Mouse (Mus musculus) skeletal muscle tissue, adult 2 months (tissue): ENCODE results near the gene Fbxl5.

ENCODE experiments used
- DNase-seq: peaks from one replicate; pipeline ENCODE4 v3.0.0-alpha.2; 2012; ENCODE audit warnings: low read depth, low spot score

The Fbxl5 gene

DNA sequence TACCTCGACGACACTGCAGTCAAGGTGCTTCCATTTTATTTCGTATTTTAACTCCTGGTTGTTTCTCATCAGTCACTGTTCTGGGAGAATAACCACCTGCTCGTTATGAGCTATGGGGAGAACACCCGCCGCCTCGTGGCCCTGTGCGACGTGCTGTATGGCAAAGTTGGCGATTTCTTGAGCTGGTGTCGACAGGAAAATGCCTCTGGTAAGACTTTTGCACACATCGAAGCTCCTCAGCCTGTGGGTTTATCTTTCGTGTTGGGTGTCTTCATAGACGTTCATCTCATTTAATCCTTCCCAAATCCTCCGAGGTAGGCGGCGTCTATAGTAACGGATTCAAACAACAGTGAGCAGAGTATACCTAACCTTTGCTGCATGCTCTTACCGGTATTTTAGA, at the start of gene Fbxl5:
TSS of gene Fbxl5 (minus strand) at position 101 of the 400 bp plus-strand sequence.
- DNase-seq: no peak

DNA sequence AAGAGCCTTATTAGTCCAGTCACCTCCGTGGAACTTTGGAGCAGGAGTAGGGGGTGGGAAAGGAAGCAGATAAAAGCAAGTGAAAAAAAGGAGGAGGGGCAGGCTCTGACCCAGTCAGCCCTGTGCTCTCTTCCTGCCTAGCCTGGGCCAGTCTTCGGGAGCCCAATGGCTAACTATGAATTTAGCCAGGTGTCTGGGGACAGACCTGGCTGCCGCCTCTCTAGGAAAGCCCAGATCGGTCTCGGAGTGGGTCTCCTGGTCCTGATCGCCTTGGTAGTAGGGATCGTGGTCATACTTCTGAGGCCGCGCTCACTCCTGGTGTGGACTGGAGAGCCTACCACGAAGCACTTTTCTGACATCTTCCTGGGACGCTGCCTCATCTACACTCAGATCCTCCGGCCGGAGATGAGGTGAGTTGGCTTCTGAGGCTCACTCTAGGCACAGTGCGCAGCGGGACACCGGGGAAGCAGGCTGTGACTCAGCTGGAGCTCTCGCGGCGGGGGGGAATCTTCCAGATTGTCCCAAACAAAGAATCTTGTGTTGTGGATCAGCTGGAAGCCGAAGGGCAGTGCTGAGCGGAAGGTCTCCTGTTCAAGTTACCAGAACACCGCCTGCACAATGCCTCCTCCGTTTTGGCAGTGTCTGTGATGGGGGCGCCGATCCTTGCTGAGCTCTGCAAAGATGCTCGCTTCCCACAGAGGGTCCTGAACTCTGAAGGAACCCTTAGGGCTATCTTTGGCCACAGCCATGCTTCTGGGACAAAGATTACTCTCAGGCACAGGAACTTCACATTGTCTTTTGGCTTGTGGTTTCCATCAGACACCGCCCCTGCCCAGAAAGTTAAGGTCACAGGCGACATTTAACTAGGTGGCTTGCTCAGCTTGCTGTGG, 47.5 kb upstream of the Fbxl5 start:
- DNase-seq: no peak

DNA sequence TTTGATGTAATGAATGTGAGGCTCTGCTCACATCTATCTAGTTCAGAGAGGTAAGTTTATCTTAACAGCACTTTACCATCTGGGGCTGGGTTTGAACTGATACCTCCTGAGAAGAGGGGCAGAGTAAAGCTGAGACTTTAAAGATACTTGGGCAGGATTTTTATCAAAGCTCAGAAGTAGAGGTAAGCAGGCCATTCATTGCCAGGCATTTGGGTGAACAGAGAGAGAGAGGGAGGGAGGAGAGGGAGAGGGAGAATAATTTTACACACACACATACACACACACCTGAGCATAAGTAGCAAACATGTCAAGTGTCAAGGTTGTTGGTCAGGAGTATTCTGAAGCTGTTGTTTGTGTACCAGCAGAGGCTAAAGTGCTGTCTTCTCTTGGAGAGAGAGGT, 46.8 kb upstream of the Fbxl5 start, which contains the start of gene Cd38:
TSS of gene Cd38 (plus strand) at position 301 of the 400 bp plus-strand sequence.
- DNase-seq: no peak

DNA sequence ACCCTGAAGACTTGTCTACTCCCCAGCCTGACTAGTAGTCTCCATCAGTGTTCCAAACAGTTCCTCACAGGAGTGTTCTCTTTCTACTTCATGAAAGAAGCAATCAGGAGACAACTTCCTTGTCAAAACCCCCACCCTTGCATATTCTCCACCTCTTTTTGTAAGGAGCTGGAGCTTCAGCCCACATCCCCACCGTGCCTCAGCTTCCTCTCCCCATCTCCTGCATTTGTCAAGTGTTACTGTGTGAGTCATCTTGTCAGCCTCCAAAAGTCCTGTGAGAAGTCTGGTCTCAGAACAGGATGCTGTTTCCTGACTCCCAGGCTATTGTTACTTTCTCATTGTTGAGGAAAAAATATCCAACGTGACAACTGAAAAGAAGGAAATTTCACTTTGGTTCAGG, 43.9 kb upstream of the Fbxl5 start:
- no peak for DNase-seq

DNA sequence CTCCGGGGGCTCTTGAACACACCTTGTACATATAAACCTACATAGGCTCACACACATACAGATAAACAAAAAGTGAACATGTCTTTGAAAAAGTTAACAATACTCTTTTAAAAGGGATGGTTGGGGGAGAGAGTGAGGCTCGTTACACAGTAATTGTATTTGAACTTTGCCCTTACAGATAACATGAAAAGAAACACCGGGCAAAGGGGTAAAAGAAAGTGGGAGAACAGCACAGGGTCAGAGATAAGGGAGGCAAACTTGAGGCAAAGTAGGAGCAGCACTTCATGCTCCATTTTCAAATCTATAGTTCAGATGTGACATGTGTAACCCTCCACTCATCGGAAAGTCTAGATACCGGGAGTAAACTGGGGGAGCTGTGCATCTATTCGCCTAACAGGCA, 42.2 kb upstream of the Fbxl5 start:
- no peak for DNase-seq

DNA sequence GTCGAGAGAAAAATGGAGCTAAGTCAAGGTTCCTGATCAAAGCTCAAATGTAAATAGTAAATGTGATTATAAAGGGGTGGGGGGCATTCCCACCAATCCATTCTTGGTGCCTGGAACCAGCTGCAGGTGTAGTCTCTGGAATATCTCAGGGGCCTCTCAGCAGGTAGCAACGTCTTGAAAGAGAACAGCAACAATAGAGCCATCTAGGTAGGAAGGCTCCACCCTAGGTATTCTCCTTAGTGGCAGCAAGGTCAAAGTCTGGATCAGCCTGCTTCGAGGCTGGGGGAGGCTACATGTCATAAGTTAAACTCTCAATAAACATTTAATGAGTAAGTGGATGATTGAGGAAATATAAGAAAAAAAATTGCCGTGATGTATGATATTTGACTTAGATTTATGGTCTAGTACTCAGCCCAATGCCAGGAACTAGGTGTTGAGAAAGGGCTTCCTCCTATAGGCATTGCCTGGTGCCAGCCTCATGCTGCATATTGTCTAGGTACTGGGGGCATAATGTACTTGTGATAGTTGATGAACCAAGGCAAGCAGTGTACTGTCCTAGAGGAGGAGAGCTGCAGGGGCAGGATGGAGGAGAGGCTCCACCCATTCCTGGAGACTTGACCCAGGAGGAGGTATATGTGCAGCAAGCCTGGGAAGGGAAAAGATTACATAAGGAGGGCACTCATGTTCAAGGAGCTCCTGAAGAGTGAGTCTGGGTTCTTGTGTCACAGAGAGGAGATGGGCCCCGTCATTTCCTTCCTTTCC, 39.4 kb upstream of the Fbxl5 start:
- DNase-seq: no peak

DNA sequence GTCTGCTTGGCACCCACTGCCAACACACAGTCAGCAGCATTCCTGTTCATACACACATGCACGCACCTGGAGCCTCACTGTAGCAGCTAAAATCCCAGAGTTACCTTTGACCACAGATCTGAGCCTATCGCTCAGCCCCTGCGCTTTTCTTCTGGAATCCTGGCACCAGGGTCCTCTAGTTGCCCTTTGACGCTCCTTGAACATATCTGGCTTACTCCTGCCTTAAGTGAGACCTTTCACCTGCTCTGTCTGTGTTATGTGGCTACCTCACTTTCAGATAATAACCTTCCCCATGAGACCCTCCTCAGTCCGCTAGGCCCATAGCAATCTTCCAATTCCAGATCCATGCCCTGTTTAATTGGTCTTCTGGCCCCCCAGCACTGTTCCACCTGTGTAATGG, 38.7 kb upstream of the Fbxl5 start:
- DNase-seq: no peak

DNA sequence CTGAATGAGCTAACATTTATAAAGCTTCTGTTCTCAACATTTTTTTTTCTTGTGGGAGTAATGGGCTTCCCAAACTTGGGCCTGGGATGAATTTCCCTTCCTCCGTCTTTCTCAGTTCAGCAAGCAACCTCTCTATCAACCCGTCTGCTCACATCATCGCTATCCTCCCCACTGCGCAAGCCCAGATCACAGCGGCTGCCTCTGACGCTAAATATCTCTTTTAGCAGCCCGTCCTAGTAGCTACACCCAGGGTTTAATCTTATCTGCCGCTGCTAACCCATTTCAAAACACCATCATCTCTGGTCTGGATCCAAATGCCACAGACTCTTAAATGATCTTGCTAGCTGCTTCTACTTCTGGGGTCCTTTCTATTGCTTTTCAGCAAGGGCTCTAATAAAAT, 38.2 kb upstream of the Fbxl5 start:
- DNase-seq: no peak

DNA sequence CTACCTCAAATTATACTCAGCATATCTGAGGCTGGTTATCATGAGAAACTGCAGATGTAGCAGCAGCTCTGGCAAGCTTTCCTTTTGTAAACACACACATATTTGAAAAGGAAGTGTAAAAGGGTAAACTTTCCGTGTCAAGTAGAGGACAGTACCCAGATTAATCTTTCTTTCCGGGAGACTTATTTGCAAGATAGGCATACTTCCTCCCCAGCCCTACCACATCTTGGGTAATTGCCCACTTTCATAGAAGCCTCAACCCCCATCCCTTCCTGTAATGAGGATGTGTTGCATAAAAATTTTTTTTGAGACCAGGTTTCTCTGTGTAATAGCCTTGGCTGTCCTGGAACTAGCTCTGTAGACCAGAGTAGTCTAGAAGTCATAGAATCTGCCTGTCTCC, 34.3 kb upstream of the Fbxl5 start:
- peak; percentile 50 for DNase-seq

DNA sequence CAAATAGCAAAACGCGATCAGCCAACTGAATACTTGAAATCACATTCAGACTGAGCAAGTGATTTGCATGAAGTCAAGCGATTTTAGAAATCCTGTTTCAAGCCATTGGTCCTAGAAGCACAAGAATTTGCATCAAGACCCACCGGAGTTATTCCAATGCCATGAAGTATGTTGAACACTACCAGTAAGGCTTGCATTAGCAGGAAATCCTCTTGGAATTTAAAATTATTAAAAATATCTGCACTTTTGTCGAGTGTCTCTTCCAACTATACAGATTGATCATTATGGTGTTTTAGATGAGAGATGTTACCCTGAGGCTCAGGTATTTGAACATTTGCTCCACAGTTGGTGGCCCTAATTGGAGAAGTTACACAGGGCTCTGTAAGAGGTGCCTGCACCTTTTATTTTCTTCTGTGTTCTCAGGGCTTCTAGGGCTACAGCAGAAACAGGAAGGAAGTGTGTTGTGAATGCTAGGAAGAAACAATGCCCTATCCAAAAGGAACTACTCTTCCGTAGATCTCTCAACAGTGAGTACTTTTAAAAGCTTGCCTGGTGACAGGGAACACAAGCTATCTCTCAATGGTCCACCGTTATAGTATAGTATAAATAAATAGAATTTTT, 32.5 kb upstream of the Fbxl5 start:
- DNase-seq: no peak

DNA sequence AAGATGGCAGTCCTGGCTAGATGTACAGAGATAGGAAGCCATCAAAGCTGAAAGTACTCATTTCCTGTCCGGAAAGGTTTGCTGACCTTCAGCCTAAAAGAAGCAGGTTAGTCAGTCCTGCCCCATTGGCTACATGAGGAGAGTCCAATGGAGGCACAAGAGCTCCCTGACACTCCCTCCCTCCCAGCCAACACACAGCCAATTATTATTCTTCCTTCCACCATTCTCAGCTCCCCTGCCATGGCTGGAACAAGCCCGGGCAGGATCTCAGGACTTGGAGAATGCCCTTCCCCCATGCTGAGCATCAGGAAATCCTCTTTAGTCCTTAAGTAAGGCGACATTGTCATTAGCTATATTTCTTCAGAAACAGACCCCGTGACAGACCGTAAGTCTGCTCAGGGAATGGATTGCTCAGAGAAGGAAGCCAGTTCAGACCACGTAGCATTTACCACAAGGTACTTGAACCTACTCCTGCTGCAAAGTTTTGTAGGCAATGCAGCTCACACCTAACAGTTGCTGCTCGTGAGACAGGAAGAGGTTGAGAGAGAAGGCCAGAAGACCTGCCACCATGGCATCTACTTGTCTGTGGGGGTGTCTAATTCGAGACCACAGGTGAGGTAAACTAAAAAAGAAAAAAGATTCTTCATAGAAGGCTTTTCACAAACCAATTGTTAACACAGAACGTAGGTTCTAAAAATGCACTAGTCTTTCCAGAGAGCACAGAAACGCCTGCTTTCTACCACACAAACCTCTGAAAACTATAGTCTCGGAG, 31.8 kb upstream of the Fbxl5 start:
- no peak for DNase-seq

DNA sequence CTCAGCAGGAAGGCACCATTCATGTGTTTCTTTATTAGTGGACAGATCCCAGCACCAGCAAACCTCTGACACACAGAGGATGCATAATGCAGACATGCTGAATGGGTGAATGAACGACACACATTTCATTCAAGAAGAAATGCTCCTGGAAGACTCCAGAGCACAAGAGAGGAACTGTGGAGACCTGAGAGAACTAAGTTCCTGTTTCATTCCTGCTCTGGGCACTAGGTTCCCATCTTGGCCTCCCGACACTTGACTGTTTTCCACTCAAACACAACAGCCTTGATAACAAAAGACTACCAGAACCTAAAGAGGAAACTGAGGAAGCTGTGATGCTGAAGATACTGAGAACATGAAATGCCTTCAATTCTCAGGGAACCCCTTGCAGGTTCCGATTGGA, 26.8 kb upstream of the Fbxl5 start:
- DNase-seq: no peak

DNA sequence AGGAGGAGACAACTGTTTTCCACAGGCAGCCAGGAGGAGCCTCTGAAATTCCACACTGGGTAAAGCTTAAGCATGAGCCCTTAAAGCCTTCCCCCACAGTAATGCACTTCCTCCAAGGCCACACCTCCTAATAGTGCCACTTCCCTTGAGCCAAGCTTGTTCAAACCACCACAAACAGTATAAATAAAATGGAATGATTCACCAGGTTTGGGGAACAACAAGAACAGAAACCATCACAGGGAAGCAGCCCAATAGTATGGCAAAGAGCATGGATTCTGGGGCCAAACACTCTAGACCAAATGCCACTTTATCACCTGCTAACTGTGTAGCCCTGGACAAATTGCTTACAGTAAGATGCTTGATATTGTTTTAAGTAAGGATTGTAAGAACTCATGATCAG, 26.1 kb upstream of the Fbxl5 start:
- DNase-seq: no peak

DNA sequence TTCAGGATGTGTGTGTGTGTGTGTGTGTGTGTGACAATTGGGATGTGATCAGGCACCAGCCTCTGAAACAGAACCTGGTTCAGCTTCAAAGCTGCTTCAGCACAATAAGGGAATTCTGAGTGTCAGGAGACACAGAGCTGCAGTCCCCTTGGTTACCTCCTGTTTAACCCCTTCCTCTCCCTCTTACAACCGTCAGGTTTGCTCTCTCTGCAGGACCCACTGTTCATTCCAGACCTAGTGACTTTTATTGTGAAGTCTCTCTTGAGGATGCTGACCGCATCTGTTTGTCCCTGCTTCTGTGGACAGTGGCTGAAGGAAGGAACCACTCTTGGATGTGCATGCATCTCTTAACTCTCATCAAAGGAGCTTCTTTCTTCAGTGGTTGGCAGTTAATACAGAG, 24.8 kb upstream of the Fbxl5 start:
- no peak for DNase-seq

DNA sequence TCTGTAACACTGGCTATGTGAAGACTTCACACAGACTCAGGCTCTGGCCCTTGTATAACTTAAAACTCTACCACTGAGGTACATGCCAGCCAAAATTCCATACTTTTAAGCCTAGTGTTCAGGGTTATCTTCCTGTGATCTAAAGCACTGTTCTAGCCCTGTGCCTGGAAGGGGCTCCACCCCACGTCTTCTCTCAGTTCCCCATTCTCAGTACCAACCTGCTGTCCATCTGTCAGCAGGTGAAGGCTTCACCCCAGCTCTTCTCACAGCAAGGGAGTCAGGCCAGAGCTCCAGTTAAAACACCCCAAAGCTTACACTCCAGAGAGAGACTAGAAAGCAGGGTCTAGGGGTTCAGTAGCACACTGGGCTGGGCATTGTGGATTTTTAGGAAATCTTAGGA, 24.2 kb upstream of the Fbxl5 start:
- no peak for DNase-seq

DNA sequence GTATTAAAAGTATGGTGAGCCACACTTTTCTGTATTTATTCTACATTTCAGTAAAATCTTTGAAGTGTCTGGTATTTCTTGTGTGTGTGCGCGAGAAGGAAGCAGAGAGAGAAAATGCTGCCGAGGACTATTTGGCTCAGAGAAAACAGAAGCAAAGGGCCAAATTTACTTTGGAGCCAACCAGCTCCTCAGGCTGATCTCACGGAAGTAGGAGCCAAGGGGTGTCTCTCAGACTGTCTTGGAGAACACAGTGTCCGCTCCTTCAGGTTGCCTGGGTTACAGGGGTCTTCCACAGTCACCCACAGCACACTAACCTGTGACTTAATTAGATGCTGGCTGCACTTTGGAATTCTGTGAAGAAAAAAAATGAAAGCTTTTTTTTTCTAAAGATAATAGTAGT, 23.6 kb upstream of the Fbxl5 start:
- DNase-seq: no peak

DNA sequence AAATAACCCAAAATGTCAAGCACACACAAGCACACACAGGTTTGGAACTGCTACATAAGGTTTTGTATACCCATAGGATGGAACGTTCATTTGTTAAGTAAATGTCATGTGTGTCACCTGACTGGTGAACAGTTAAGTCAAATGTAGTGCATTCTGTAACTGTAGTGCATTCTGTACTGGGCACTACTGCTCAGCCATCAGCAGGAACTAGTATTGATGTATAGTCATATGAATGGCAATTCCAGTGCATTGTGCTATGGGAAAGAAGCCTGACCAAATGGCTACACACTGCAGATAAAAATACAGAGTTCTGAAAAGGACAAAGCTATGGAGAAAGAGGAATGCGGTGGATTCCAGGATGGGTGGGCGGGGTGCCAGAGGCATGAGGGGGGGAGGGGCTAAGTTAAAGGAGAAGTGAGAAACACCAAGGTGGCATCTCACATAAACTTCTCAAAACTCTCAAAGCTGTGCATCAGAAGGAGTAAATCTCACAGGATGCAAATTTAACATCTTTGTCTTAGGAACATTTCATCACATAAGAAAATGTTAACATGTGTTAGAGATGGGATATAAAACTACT, 21.2 kb upstream of the Fbxl5 start:
- no peak for DNase-seq

DNA sequence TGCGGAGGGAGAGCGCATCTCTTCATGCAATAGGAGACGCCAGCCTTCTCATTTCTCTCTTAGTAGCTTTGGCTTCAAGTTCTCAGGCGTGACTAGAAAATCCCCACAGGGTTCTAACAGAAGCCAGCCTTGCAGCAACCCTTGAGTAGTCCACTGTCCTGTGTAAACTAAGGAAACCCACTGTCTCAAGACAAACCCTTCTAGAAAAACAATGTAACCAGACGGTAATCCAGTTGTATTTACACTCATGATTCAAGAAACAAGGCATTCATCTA, 20.5 kb upstream of the Fbxl5 start:
- DNase-seq: no peak

DNA sequence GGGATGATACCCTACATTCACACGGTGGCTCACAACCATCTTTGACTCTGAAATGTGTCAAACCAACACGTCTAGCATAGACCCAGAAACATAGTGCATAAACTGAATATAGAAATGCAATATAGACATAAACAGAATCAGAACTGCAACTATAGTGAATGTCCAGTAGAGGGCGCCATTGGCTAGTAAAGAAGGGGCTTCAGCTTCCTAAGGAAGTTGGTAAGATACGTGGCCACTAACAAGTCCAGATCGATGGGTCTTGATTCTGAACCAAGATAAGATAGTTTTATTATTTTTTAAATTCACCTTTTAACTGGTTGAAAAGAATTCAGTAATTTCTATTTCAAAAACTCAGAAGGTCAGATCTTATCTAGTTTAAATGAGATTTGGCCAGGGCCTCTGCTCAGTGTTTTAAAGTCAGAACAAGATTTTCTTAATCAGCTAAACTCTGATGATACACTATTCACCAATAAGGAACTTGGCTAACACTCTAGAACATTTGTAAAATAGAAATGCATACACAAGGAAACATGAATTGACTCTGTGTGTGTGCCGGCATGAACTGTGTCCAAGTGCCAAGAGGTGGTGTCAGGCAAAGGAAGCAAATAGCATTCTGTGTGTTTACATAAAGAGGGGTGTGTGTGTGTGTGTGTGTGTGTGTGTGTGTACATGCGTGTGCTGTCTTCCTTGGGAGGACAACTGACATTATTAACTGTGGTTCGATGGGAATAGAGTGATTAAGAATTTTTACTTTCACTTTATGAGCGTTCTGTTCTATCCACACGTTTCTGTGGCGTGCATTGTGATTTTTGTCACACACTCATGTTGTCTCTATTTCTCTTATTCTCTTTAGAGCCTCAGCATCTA, 19.9 kb upstream of the Fbxl5 start:
- DNase-seq: peak; percentile 74

DNA sequence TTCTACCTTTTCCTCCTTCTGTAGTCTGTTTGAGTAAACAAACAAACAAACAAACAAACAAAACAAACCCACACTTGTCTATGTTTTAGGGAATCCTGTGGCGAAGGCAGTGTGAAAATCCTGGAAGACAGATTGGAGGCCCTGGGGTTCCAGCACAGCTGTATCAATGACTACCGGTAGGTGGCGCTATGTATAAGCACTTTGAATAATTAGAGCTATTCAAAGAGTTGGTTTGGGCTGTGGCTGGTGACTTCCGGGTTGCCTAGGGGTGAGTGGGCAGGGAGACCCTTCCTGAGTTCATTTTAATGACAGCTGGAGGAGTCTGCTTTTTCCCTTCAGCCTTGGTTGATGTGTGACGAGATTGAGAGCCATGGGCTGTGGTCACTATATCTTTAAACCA, 15.9 kb upstream of the Fbxl5 start:
- DNase-seq: no peak

DNA sequence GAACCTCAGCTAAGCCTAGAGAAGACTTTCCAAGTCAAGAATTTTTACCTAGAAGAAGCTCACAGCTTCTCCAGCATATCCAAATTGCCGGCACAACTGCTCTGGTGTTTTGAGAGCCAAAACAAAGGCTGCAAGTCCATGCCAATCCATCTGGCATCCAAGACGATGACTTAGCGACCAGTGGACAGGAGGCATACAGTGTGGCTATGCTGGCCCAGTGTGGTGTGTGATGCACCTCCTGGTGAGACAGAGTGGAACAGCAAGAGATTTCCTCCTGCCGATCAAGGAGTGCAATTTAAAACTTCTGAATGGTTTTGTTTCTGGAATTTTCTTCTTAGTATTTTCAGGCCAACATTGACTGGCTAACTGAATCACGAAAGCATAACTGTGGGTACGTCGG, 15.2 kb upstream of the Fbxl5 start:
- no peak for DNase-seq
